Mouse (Mus musculus): ENCODE results near the gene Ezh1.
A peak's percentile ranks its signal among the peaks of the same experiment; 100 is the strongest.
"Not testable (repeated sequence)": the region's sequence is repeated elsewhere in the genome, so short reads cannot be mapped to it uniquely, and the experiment has no call there.

Gene Ezh1

GRCm38 (mm10) chr11:101168301-101168980, 57.8 kb downstream of the Ezh1 start:
- no peak for DNase-seq (ENCODE audit: low spot score)

- no peak for DNase-seq (ENCODE audit: low spot score)
Observed at GRCm38 (mm10) chr11:101167963-101168300, 58.3 kb downstream of the Ezh1 start.

- no peak for DNase-seq (ENCODE audit: low spot score)
Observed at GRCm38 (mm10) chr11:101167211-101167962, 58.9 kb downstream of the Ezh1 start.

- no peak for DNase-seq (ENCODE audit: low spot score)
Observed at GRCm38 (mm10) chr11:101166357-101166756, 59.9 kb downstream of the Ezh1 start.

GRCm38 (mm10) chr11:101164677-101165580, 61.3 kb downstream of the Ezh1 start:
- no peak for DNase-seq (ENCODE audit: low spot score)

- no peak for DNase-seq (ENCODE audit: low spot score)
Observed at GRCm38 (mm10) chr11:101164351-101164665, 62.0 kb downstream of the Ezh1 start.

- DNase-seq (ENCODE audit: low spot score) = no peak
Observed at GRCm38 (mm10) chr11:101163476-101164350, 62.5 kb downstream of the Ezh1 start.

GRCm38 (mm10) chr11:101162772-101163171, 63.5 kb downstream of the Ezh1 start:
- peak; percentile 79 for DNase-seq (ENCODE audit: low spot score)

- DNase-seq (ENCODE audit: low spot score) = peak; percentile 64
Observed at GRCm38 (mm10) chr11:101162301-101162700, 64.0 kb downstream of the Ezh1 start.

- DNase-seq (ENCODE audit: low spot score) = no peak
Observed at GRCm38 (mm10) chr11:101161551-101161950, 64.7 kb downstream of the Ezh1 start.

GRCm38 (mm10) chr11:101160981-101161505, 65.2 kb downstream of the Ezh1 start:
- DNase-seq (ENCODE audit: low spot score) = not testable (repeated sequence)

GRCm38 (mm10) chr11:101160151-101160550, 66.1 kb downstream of the Ezh1 start:
- DNase-seq (ENCODE audit: low spot score) = not testable (repeated sequence)

GRCm38 (mm10) chr11:101155728-101156371, 70.4 kb downstream of the Ezh1 start, which contains the start of gene Tubg2:
TSS of gene Tubg2 (plus strand) at chr11:101155907.
- peak; percentile 86 for DNase-seq (ENCODE audit: low spot score)

GRCm38 (mm10) chr11:101155151-101155550, 71.1 kb downstream of the Ezh1 start:
- no peak for DNase-seq (ENCODE audit: low spot score)

GRCm38 (mm10) chr11:101154648-101155047, 71.6 kb downstream of the Ezh1 start:
- no peak for DNase-seq (ENCODE audit: low spot score)

GRCm38 (mm10) chr11:101152825-101153224, 73.4 kb downstream of the Ezh1 start:
- DNase-seq (ENCODE audit: low spot score) = no peak

GRCm38 (mm10) chr11:101151063-101151462, 75.2 kb downstream of the Ezh1 start:
- DNase-seq (ENCODE audit: low spot score) = no peak

GRCm38 (mm10) chr11:101149178-101150105, 76.8 kb downstream of the Ezh1 start:
- peak; percentile 73 for DNase-seq (ENCODE audit: low spot score)

GRCm38 (mm10) chr11:101148751-101149150, 77.5 kb downstream of the Ezh1 start:
- no peak for DNase-seq (ENCODE audit: low spot score)

GRCm38 (mm10) chr11:101146377-101146776, 79.9 kb downstream of the Ezh1 start:
- DNase-seq (ENCODE audit: low spot score) = no peak
